Mouse (Mus musculus): ENCODE measurements around the gene Alcam. TPM values are rescaled to one million over a fixed set of nuclear protein-coding genes. Genes with fewer than 3 reads are reported as not detected.

The Alcam gene
- total and polyA plus RNA-seq, 2 experiments from 2014 or later: 40.3 to 154 TPM

- no peaks in the 10 kb centered on the region for H3K27me3 ChIP-seq (ENCODE audit: insufficient read depth, low read length)
- H3K9ac ChIP-seq (replicated peaks; ENCODE audit: low read length, poor library complexity, severe bottlenecking): no peak overlapping the region
- H3K4me1 ChIP-seq (ENCODE audit: insufficient read depth, low read length): no peaks in the 10 kb centered on the region
- no peak overlapping the region for H3K4me3 ChIP-seq (ENCODE audit: low read depth, low read length)
- no peaks in the 10 kb centered on the region for H3K9me3 ChIP-seq (ENCODE audit: low read length)
- no peak overlapping the region for H3K27ac ChIP-seq (ENCODE audit: low read depth, low read length)
- no peak for ATAC-seq (ENCODE audit: low FRiP score)
- no peak for TF ChIP-seq CTCF (IDR thresholded peaks at IDR 0.05)
- H3K36me3 ChIP-seq (ENCODE audit: insufficient read depth, low read length): no peaks in the 10 kb centered on the region
- no peak for DNase-seq (ENCODE audit: low spot score)
- H3K4me2 ChIP-seq (ENCODE audit: low read depth, low read length, poor library complexity, severe bottlenecking): no peak overlapping the region
These were observed 18.2 kb upstream of the Alcam start for GRCm38 (mm10) chr16:52472059-52472458.

GRCm38 (mm10) chr16:52470881-52471280, 17.0 kb upstream of the Alcam start:
- Histone ChIP-seq H3K9me3 (ENCODE audit: low read length) (no peaks in the 10 kb centered on the region), H3K27ac (ENCODE audit: low read depth, low read length) (no peak overlapping the region), H3K27me3 (ENCODE audit: insufficient read depth, low read length) (no peaks in the 10 kb centered on the region), H3K9ac (replicated peaks; ENCODE audit: low read length, poor library complexity, severe bottlenecking) (no peak overlapping the region), H3K4me2 (ENCODE audit: low read depth, low read length, poor library complexity, severe bottlenecking) (no peak overlapping the region), H3K4me3 (ENCODE audit: low read depth, low read length) (no peak overlapping the region), H3K36me3 (ENCODE audit: insufficient read depth, low read length) (no peaks in the 10 kb centered on the region), H3K4me1 (ENCODE audit: insufficient read depth, low read length) (no peaks in the 10 kb centered on the region)
- WGBS: 86% methylated on average over 2 of the region's 2 CpGs
- TF ChIP-seq CTCF (IDR thresholded peaks at IDR 0.05): no peak
- no peak for ATAC-seq (ENCODE audit: low FRiP score)
- no peak for DNase-seq (ENCODE audit: low spot score)

- no peak for TF ChIP-seq CTCF (IDR thresholded peaks at IDR 0.05)
- WGBS: 94% methylated on average over 3 of the region's 3 CpGs
- no peak overlapping the region for H3K4me3 ChIP-seq (ENCODE audit: low read depth, low read length)
These were observed 16.4 kb upstream of the Alcam start for GRCm38 (mm10) chr16:52470226-52470625.

GRCm38 (mm10) chr16:52468426-52468825, 14.6 kb upstream of the Alcam start:
- DNase-seq (ENCODE audit: low spot score) (no peak), ATAC-seq (ENCODE audit: low FRiP score) (no peak)
- Histone ChIP-seq H3K9me3 (ENCODE audit: low read length) (no peaks in the 10 kb centered on the region), H3K27ac (ENCODE audit: low read depth, low read length) (no peak overlapping the region), H3K4me1 (ENCODE audit: insufficient read depth, low read length) (no peaks in the 10 kb centered on the region), H3K27me3 (ENCODE audit: insufficient read depth, low read length) (no peaks in the 10 kb centered on the region), H3K4me3 (ENCODE audit: low read depth, low read length) (no peak overlapping the region), H3K9ac (replicated peaks; ENCODE audit: low read length, poor library complexity, severe bottlenecking) (no peak overlapping the region), H3K4me2 (ENCODE audit: low read depth, low read length, poor library complexity, severe bottlenecking) (no peak overlapping the region), H3K36me3 (ENCODE audit: insufficient read depth, low read length) (no peaks in the 10 kb centered on the region)
- no peak for TF ChIP-seq CTCF (IDR thresholded peaks at IDR 0.05)

More at GRCm38 (mm10) chr16:52470226-52470625, 16.4 kb upstream of the Alcam start:
- ATAC-seq (ENCODE audit: low FRiP score): no peak
- H3K4me2 ChIP-seq (ENCODE audit: low read depth, low read length, poor library complexity, severe bottlenecking): no peak overlapping the region
- H3K9ac ChIP-seq (replicated peaks; ENCODE audit: low read length, poor library complexity, severe bottlenecking): no peak overlapping the region
- H3K27ac ChIP-seq (ENCODE audit: low read depth, low read length): no peak overlapping the region
- no peaks in the 10 kb centered on the region for H3K36me3 ChIP-seq (ENCODE audit: insufficient read depth, low read length)
- DNase-seq (ENCODE audit: low spot score): no peak
- no peaks in the 10 kb centered on the region for H3K27me3 ChIP-seq (ENCODE audit: insufficient read depth, low read length)
- H3K4me1 ChIP-seq (ENCODE audit: insufficient read depth, low read length): no peaks in the 10 kb centered on the region
- no peaks in the 10 kb centered on the region for H3K9me3 ChIP-seq (ENCODE audit: low read length)

- DNase-seq (ENCODE audit: low spot score): no peak
- Histone ChIP-seq H3K27ac (ENCODE audit: low read depth, low read length) (no peak overlapping the region), H3K4me3 (ENCODE audit: low read depth, low read length) (no peak overlapping the region), H3K27me3 (ENCODE audit: insufficient read depth, low read length) (no peaks in the 10 kb centered on the region), H3K4me2 (ENCODE audit: low read depth, low read length, poor library complexity, severe bottlenecking) (no peak overlapping the region), H3K9me3 (ENCODE audit: low read length) (no peaks in the 10 kb centered on the region), H3K9ac (replicated peaks; ENCODE audit: low read length, poor library complexity, severe bottlenecking) (no peak overlapping the region), H3K36me3 (ENCODE audit: insufficient read depth, low read length) (no peaks in the 10 kb centered on the region), H3K4me1 (ENCODE audit: insufficient read depth, low read length) (no peaks in the 10 kb centered on the region)
- WGBS: 84% methylated on average over 6 of the region's 6 CpGs
- no peak for ATAC-seq (ENCODE audit: low FRiP score)
- no peak for TF ChIP-seq CTCF (IDR thresholded peaks at IDR 0.05)
These were observed 12.9 kb upstream of the Alcam start for GRCm38 (mm10) chr16:52466770-52467169.

GRCm38 (mm10) chr16:52464597-52464996, 10.7 kb upstream of the Alcam start:
- Histone ChIP-seq H3K36me3 (ENCODE audit: insufficient read depth, low read length) (no peaks in the 10 kb centered on the region), H3K4me2 (ENCODE audit: low read depth, low read length, poor library complexity, severe bottlenecking) (no peak overlapping the region), H3K4me1 (ENCODE audit: insufficient read depth, low read length) (no peaks in the 10 kb centered on the region), H3K27ac (ENCODE audit: low read depth, low read length) (no peak overlapping the region), H3K4me3 (ENCODE audit: low read depth, low read length) (no peak overlapping the region), H3K9ac (replicated peaks; ENCODE audit: low read length, poor library complexity, severe bottlenecking) (no peak overlapping the region), H3K27me3 (ENCODE audit: insufficient read depth, low read length) (no peaks in the 10 kb centered on the region), H3K9me3 (ENCODE audit: low read length) (no peaks in the 10 kb centered on the region)
- 92% methylated on average over 1 of the region's 1 CpGs for WGBS
- no peak for TF ChIP-seq CTCF (IDR thresholded peaks at IDR 0.05)
- DNase-seq (ENCODE audit: low spot score): no peak
- no peak for ATAC-seq (ENCODE audit: low FRiP score)
